Comparison of ENCODE assay signal across 19 mouse cellular contexts in the genomic region with DNA sequence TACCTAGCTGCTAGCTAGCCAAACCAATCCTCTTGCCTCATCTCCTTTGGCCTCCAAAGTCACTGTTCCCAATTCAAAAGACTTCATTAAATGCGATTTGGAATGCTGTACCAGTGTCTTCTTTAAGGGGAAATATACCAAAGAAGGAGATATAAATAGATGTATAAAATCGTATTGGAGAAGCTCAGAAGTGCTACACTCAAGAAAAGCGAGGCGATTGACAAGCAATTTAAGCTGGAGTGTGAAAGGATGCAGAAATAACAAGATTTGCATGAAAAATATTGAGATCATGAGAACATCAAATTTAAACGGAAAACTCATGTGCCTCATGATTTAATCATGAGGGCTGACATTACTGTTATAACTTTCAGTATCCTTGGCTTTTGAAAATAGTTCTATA.
A peak's percentile ranks its signal among the peaks of the same experiment; 100 is the strongest.
DNase-seq lines count a peak whose midpoint lies in the region; ATAC-seq and TF ChIP-seq lines count a peak whose summit lies in the region.
"Had no signal": no experiment of that assay in that cellular context is flagged by ENCODE, and none has a peak within 500 bp of the region (broad histone marks: within the 10 kb centered on the region; RNA-seq: fewer than 3 reads in every experiment).

No protein-coding gene starts in this region.

- H3K9ac ChIP-seq in forebrain, embryonic 15.5 days (replicated peaks) = no peak overlapping the region
- H3K9ac ChIP-seq in forebrain, embryonic 13.5 days = no peak overlapping the region
- no peak overlapping the region for H3K9ac ChIP-seq in forebrain, postnatal 0 days
- H3K9ac ChIP-seq in forebrain, embryonic 12.5 days = no peak overlapping the region
- H3K9ac ChIP-seq: embryonic facial prominence, embryonic 12.5 days had no signal

- no peak overlapping the region for H3K4me2 ChIP-seq in forebrain, embryonic 15.5 days (replicated peaks)
- no peak overlapping the region for H3K4me2 ChIP-seq in forebrain, embryonic 13.5 days
- H3K4me2 ChIP-seq in forebrain, postnatal 0 days (ENCODE audit: low read depth) = no peak overlapping the region
- no peak overlapping the region for H3K4me2 ChIP-seq in forebrain, embryonic 12.5 days
- H3K4me2 ChIP-seq: embryonic facial prominence, embryonic 12.5 days had no signal

- DNase-seq in forebrain, postnatal 0 days = no peak
- no peak for DNase-seq in left cerebral cortex, adult 2 months (ENCODE audit: extremely low spot score in 1 of 2, low spot score in 2 of 2)
- DNase-seq in left cerebral cortex, adult 18-20 months (ENCODE audit: low spot score in 2 of 2) = no peak
- DNase-seq in brain, embryonic 14.5 days (ENCODE audit: low read depth) = peak; percentile 24
- no peak for DNase-seq in embryo, embryonic 10.5 days (ENCODE audit: low spot score)
- DNase-seq: adrenal gland, adult 2 months; adrenal gland, postnatal 10 days; adrenal gland, postnatal 25 days; cerebellum, adult 11 months; cerebellum, adult 18-20 months; cerebellum, adult 8-10 months; cerebellum, adult 9-11 months; cerebellum, postnatal 14 days; cerebellum, postnatal 36 days had no signal

- no peak for ATAC-seq in forebrain, embryonic 15.5 days (replicated peaks)
- no peak for ATAC-seq in forebrain, embryonic 13.5 days
- peak; percentile 73 for ATAC-seq in forebrain, postnatal 0 days
- no peak for ATAC-seq in forebrain, embryonic 12.5 days (ENCODE audit: low FRiP score)

- WGBS in forebrain, embryonic 15.5 days = 70% methylated on average over 5 of the region's 5 CpGs
- WGBS in forebrain, embryonic 13.5 days = 80% methylated on average over 5 of the region's 5 CpGs
- WGBS in forebrain, postnatal 0 days = 51% methylated on average over 5 of the region's 5 CpGs
- 80% methylated on average over 5 of the region's 5 CpGs for WGBS in forebrain, embryonic 12.5 days

- no peaks in the 10 kb centered on the region for H3K36me3 ChIP-seq in forebrain, embryonic 15.5 days
- no peaks in the 10 kb centered on the region for H3K36me3 ChIP-seq in forebrain, embryonic 13.5 days (ENCODE audit: poor library complexity, severe bottlenecking)
- no peaks in the 10 kb centered on the region for H3K36me3 ChIP-seq in forebrain, postnatal 0 days (ENCODE audit: insufficient read depth)
- no peaks in the 10 kb centered on the region for H3K36me3 ChIP-seq in forebrain, embryonic 12.5 days (replicated peaks)
- H3K36me3 ChIP-seq: embryonic facial prominence, embryonic 10.5 days; embryonic facial prominence, embryonic 12.5 days had no signal

- intact Hi-C loops in left cerebral cortex, adult 2 months (cut with DNase I) = loop anchor here (2.0 to 10.0 kb wide), 3 partner anchors 17 to 563 kb away; no protein-coding TSS in a partner anchor

- no peak overlapping the region for H3K4me3 ChIP-seq in forebrain, embryonic 15.5 days
- H3K4me3 ChIP-seq in forebrain, embryonic 13.5 days = no peak overlapping the region
- no peak overlapping the region for H3K4me3 ChIP-seq in forebrain, postnatal 0 days (ENCODE audit: low read depth, low read length)
- no peak overlapping the region for H3K4me3 ChIP-seq in forebrain, embryonic 12.5 days (replicated peaks)
- H3K4me3 ChIP-seq in left cerebral cortex, adult 2 months = no peak overlapping the region
- H3K4me3 ChIP-seq: embryonic facial prominence, embryonic 10.5 days; embryonic facial prominence, embryonic 12.5 days had no signal

- TF ChIP-seq POLR2A in brain, embryonic 14.5 days (IDR thresholded peaks at IDR 0.05; ENCODE audit: borderline replicate concordance, extremely low read depth, insufficient read depth, insufficient read length, poor library complexity, severe bottlenecking) = no peak

- no peaks in the 10 kb centered on the region for H3K27me3 ChIP-seq in forebrain, embryonic 15.5 days
- H3K27me3 ChIP-seq in forebrain, embryonic 13.5 days = no peaks in the 10 kb centered on the region
- H3K27me3 ChIP-seq in forebrain, postnatal 0 days (ENCODE audit: insufficient read depth, low read length) = no peaks in the 10 kb centered on the region
- no peaks in the 10 kb centered on the region for H3K27me3 ChIP-seq in forebrain, embryonic 12.5 days
- H3K27me3 ChIP-seq: embryonic facial prominence, embryonic 12.5 days had no signal

- no peak for TF ChIP-seq CTCF in forebrain, postnatal 0 days (IDR thresholded peaks at IDR 0.05; ENCODE audit: low read depth)
- TF ChIP-seq CTCF in left cerebral cortex, adult 2 months (IDR thresholded peaks at IDR 0.05) = no peak
- TF ChIP-seq CTCF in brain, embryonic 14.5 days (IDR thresholded peaks at IDR 0.05; ENCODE audit: borderline replicate concordance, extremely low read depth, insufficient read depth, insufficient read length) = no peak

- H3K4me1 ChIP-seq in forebrain, embryonic 15.5 days = no peaks in the 10 kb centered on the region
- H3K4me1 ChIP-seq in forebrain, embryonic 13.5 days = no peaks in the 10 kb centered on the region
- no peaks in the 10 kb centered on the region for H3K4me1 ChIP-seq in forebrain, postnatal 0 days (ENCODE audit: insufficient read depth)
- no peaks in the 10 kb centered on the region for H3K4me1 ChIP-seq in forebrain, embryonic 12.5 days

- no peaks in the 10 kb centered on the region for H3K9me3 ChIP-seq in forebrain, embryonic 15.5 days
- no peaks in the 10 kb centered on the region for H3K9me3 ChIP-seq in forebrain, embryonic 13.5 days (replicated peaks)
- no peaks in the 10 kb centered on the region for H3K9me3 ChIP-seq in forebrain, postnatal 0 days (ENCODE audit: low read length)
- H3K9me3 ChIP-seq in forebrain, embryonic 12.5 days = no peaks in the 10 kb centered on the region
- H3K9me3 ChIP-seq: embryonic facial prominence, embryonic 10.5 days; embryonic facial prominence, embryonic 12.5 days had no signal

- H3K27ac ChIP-seq in forebrain, embryonic 15.5 days (replicated peaks) = peak overlapping the region; percentile 10; the same call in 1 of the 2 replicates
- no peak overlapping the region for H3K27ac ChIP-seq in forebrain, embryonic 13.5 days
- H3K27ac ChIP-seq in forebrain, postnatal 0 days (ENCODE audit: low read depth, low read length) = no peak overlapping the region
- H3K27ac ChIP-seq in forebrain, embryonic 12.5 days = no peak overlapping the region
- H3K27ac ChIP-seq in left cerebral cortex, adult 2 months = peak overlapping the region; percentile 65
- H3K27ac ChIP-seq: embryonic facial prominence, embryonic 10.5 days; embryonic facial prominence, embryonic 12.5 days had no signal

Comparison
In these comparisons a context has a peak if more than half of its experiments do, and no peak if none do; other contexts are left out.
1. H3K27ac ChIP-seq: peak in forebrain, embryonic 15.5 days (single experiment) and left cerebral cortex, adult 2 months (single experiment); none in forebrain, embryonic 13.5 days (single experiment), forebrain, postnatal 0 days (single experiment) and forebrain, embryonic 12.5 days (single experiment).